ENCODE assay signal across 25 mouse cellular contexts in genomic region chr13:96675756-96676155, GRCm38 (mm10). TPM values are rescaled to one million over a fixed set of nuclear protein-coding genes. Genes with fewer than 3 reads are reported as not detected.
A peak's percentile ranks its signal among the peaks of the same experiment; 100 is the strongest.
DNase-seq lines count a peak whose midpoint lies in the region; ATAC-seq lines count a peak whose summit lies in the region.
"Had no signal": no experiment of that assay in that cellular context is flagged by ENCODE, and none has a peak within 500 bp of the region (broad histone marks: within the 10 kb centered on the region; RNA-seq: fewer than 3 reads in every experiment).

No protein-coding gene starts in this region.

- no peaks in the 10 kb centered on the region for H3K4me1 ChIP-seq in forebrain, embryonic 14.5 days (ENCODE audit: control insufficient read depth, insufficient read depth, low read length)

- DNase-seq in heart, adult 11 months, result peak; percentile 63
- DNase-seq in heart, postnatal 4 days, result no peak
- DNase-seq in A20 (ENCODE audit: low read depth, low spot score) (peak; percentile 4), ES-CJ7 (ENCODE audit: low read depth, low spot score) (peak; percentile 32), liver (no peak)
- DNase-seq in induced T-regulatory cell, adult 2 months (ENCODE audit: low read depth), result peak; percentile 57
- DNase-seq in forebrain, embryonic 14.5 days (ENCODE audit: low spot score), result no peak
- DNase-seq: adrenal gland, adult 8-10 months; adrenal gland, postnatal 14 days; adrenal gland, postnatal 36 days; cerebellum, adult 11 months; cerebellum, adult 18-20 months; cerebellum, adult 8-10 months; cerebellum, adult 9-11 months; cerebellum, postnatal 14 days; cerebellum, postnatal 36 days; embryo, embryonic 11 days; forebrain, postnatal 0 days had no signal

- no peak overlapping the region for H3K4me2 ChIP-seq in forebrain, embryonic 14.5 days (ENCODE audit: low read length)
- H3K4me2 ChIP-seq: embryonic facial prominence, embryonic 13.5 days; embryonic facial prominence, embryonic 15.5 days; forebrain, embryonic 12.5 days; forebrain, embryonic 15.5 days had no signal

- H3K27ac ChIP-seq in forebrain, embryonic 14.5 days (ENCODE audit: low read depth, low read length), result no peak overlapping the region
- H3K27ac ChIP-seq: embryonic facial prominence, embryonic 13.5 days; embryonic facial prominence, embryonic 15.5 days; forebrain, embryonic 10.5 days; forebrain, embryonic 12.5 days; forebrain, embryonic 15.5 days had no signal

- H3K9me3 ChIP-seq in forebrain, embryonic 14.5 days (replicated peaks; ENCODE audit: control insufficient read depth, low read length), result no peaks in the 10 kb centered on the region
- H3K9me3 ChIP-seq: embryonic facial prominence, embryonic 13.5 days; embryonic facial prominence, embryonic 15.5 days; forebrain, embryonic 10.5 days; forebrain, embryonic 12.5 days; forebrain, embryonic 15.5 days had no signal

- no peak for ATAC-seq in forebrain, embryonic 14.5 days
- ATAC-seq: activated CD4-positive, CD25-positive, alpha-beta regulatory T cell, adult 4 months; forebrain, embryonic 15.5 days; forebrain, postnatal 0 days had no signal

- H3K9ac ChIP-seq in forebrain, embryonic 14.5 days (ENCODE audit: low read length), result no peak overlapping the region
- H3K9ac ChIP-seq: embryonic facial prominence, embryonic 13.5 days; embryonic facial prominence, embryonic 15.5 days; forebrain, embryonic 12.5 days; forebrain, embryonic 15.5 days; forebrain, postnatal 0 days had no signal

- no peaks in the 10 kb centered on the region for H3K27me3 ChIP-seq in forebrain, embryonic 14.5 days (replicated peaks; ENCODE audit: control insufficient read depth, insufficient read depth, low read length)
- H3K27me3 ChIP-seq: embryonic facial prominence, embryonic 13.5 days; embryonic facial prominence, embryonic 15.5 days; forebrain, embryonic 12.5 days; forebrain, embryonic 15.5 days had no signal

- H3K36me3 ChIP-seq in forebrain, embryonic 14.5 days (ENCODE audit: control insufficient read depth, insufficient read depth, low read length), result no peaks in the 10 kb centered on the region
- H3K36me3 ChIP-seq: embryonic facial prominence, embryonic 13.5 days; embryonic facial prominence, embryonic 15.5 days; forebrain, embryonic 10.5 days; forebrain, embryonic 12.5 days; forebrain, embryonic 15.5 days had no signal

- WGBS in forebrain, embryonic 14.5 days, result 84% methylated on average over 6 of the region's 6 CpGs

- no peak overlapping the region for H3K4me3 ChIP-seq in forebrain, embryonic 14.5 days (ENCODE audit: low read depth, low read length)
- H3K4me3 ChIP-seq: embryonic facial prominence, embryonic 13.5 days; embryonic facial prominence, embryonic 15.5 days; erythroblast, embryonic 14.5 days; forebrain, embryonic 10.5 days; forebrain, embryonic 12.5 days; forebrain, embryonic 15.5 days had no signal

RNA-seq across cellular contexts. Expression of gene Hmgcr, which starts 5.0 kb away (rescaled TPM):
- 10 to 100 TPM; 42.8 to 44.1 TPM for total RNA-seq in heart, postnatal 4 days (2021)
- 181 and 194 TPM in 2 replicates for polyA plus RNA-seq in forebrain, embryonic 14.5 days (2014; fragmentation: Nextera tagmentation; extraction: Ambion mirVana)

Comparison
In these comparisons a context has a peak if more than half of its experiments do, and no peak if none do; other contexts are left out.
1. DNase-seq: peak in heart, adult 11 months (single experiment), A20 (single experiment), ES-CJ7 (single experiment) and induced T-regulatory cell, adult 2 months (single experiment); none in heart, postnatal 4 days (single experiment), forebrain, embryonic 14.5 days (single experiment) and liver (single experiment).